Mouse (Mus musculus) erythroblast, embryonic 14.5 days (primary cell): Measurements from ENCODE around the gene Mmp24.

Experiments used
- GATA1 ChIP-seq: IDR thresholded peaks from 2 replicates; pipeline ENCODE4 v1.6.1; 2012; ENCODE audit warnings: low read length, inconsistent platforms, mixed read lengths
- TAL1 ChIP-seq: IDR thresholded peaks from 3 replicates; pipeline ENCODE4 v1.6.1; 2012; ENCODE audit warnings: low read length, inconsistent platforms, mixed read lengths

GRCm38 (mm10) chr2:155779066-155779465, 3.9 kb downstream of the Mmp24 start:
- no peak for TF ChIP-seq TAL1
- no peak for TF ChIP-seq GATA1
